Mouse (Mus musculus): ENCODE results near the gene Gpatch4. TPM values are rescaled to one million over a fixed set of nuclear protein-coding genes. Genes with fewer than 3 reads are reported as not detected.

Gpatch4 gene
- polyA plus RNA-seq, 1 experiment from 2014 or later, result 47.0 TPM

GRCm38 (mm10) chr3:88085459-88085858 is 42.6 kb downstream of the Gpatch4 start:
- no peak for DNase-seq (ENCODE audit: low spot score)
- Histone ChIP-seq H3K4me1 (peaks cover 19% of the 10 kb centered on the region), H3K27me3 (ENCODE audit: low read depth, poor library complexity, severe bottlenecking) (no peaks in the 10 kb centered on the region), H3K4me3 (no peak overlapping the region), H3K27ac (replicated peaks) (no peak overlapping the region), H3K36me3 (peaks cover 62% of the 10 kb centered on the region), H3K9me3 (replicated peaks) (no peaks in the 10 kb centered on the region)
- 88% methylated on average over 2 of the region's 9 CpGs for WGBS

GRCm38 (mm10) chr3:88087688-88088087 is 44.8 kb downstream of the Gpatch4 start:
- 69% methylated on average over 1 of the region's 1 CpGs for WGBS
- H3K27me3 ChIP-seq (ENCODE audit: low read depth, poor library complexity, severe bottlenecking), result no peaks in the 10 kb centered on the region
- peaks cover 7% of the 10 kb centered on the region for H3K4me1 ChIP-seq
- H3K36me3 ChIP-seq, result peaks cover 85% of the 10 kb centered on the region
- H3K4me3 ChIP-seq, result no peak overlapping the region
- no peak for DNase-seq (ENCODE audit: low spot score)
- no peak overlapping the region for H3K27ac ChIP-seq (replicated peaks)
- H3K9me3 ChIP-seq (replicated peaks), result no peaks in the 10 kb centered on the region

GRCm38 (mm10) chr3:88090106-88090505 is 47.2 kb downstream of the Gpatch4 start:
- Histone ChIP-seq H3K36me3 (peaks cover 93% of the 10 kb centered on the region), H3K4me3 (no peak overlapping the region), H3K4me1 (no peaks in the 10 kb centered on the region), H3K27ac (replicated peaks) (no peak overlapping the region), H3K27me3 (ENCODE audit: low read depth, poor library complexity, severe bottlenecking) (no peaks in the 10 kb centered on the region), H3K9me3 (replicated peaks) (no peaks in the 10 kb centered on the region)
- DNase-seq (ENCODE audit: low spot score), result no peak
- WGBS, result 94% methylated on average over 7 of the region's 7 CpGs

- Histone ChIP-seq H3K9me3 (replicated peaks) (no peaks in the 10 kb centered on the region), H3K27me3 (ENCODE audit: low read depth, poor library complexity, severe bottlenecking) (no peaks in the 10 kb centered on the region), H3K36me3 (peaks cover 93% of the 10 kb centered on the region), H3K27ac (replicated peaks) (no peak overlapping the region), H3K4me3 (no peak overlapping the region), H3K4me1 (no peaks in the 10 kb centered on the region)
- no peak for DNase-seq (ENCODE audit: low spot score)
- 93% methylated on average over 6 of the region's 6 CpGs for WGBS
Measured at GRCm38 (mm10) chr3:88090616-88091015, 47.7 kb downstream of the Gpatch4 start.

GRCm38 (mm10) chr3:88094126-88094525 is 51.2 kb downstream of the Gpatch4 start:
- 95% methylated on average over 5 of the region's 5 CpGs for WGBS
- peaks cover 96% of the 10 kb centered on the region for H3K36me3 ChIP-seq
- DNase-seq (ENCODE audit: low spot score), result no peak
- H3K4me1 ChIP-seq, result no peaks in the 10 kb centered on the region
- H3K4me3 ChIP-seq, result no peak overlapping the region
- no peaks in the 10 kb centered on the region for H3K27me3 ChIP-seq (ENCODE audit: low read depth, poor library complexity, severe bottlenecking)
- H3K27ac ChIP-seq (replicated peaks), result no peak overlapping the region
- no peaks in the 10 kb centered on the region for H3K9me3 ChIP-seq (replicated peaks)

- WGBS, result 88% methylated on average over 6 of the region's 6 CpGs
- peaks cover 93% of the 10 kb centered on the region for H3K36me3 ChIP-seq
Measured at GRCm38 (mm10) chr3:88097666-88098065, 54.8 kb downstream of the Gpatch4 start.

GRCm38 (mm10) chr3:88100251-88100650 is 57.3 kb downstream of the Gpatch4 start:
- Histone ChIP-seq H3K9me3 (replicated peaks) (no peaks in the 10 kb centered on the region), H3K36me3 (peaks cover 93% of the 10 kb centered on the region), H3K27me3 (ENCODE audit: low read depth, poor library complexity, severe bottlenecking) (no peaks in the 10 kb centered on the region), H3K27ac (replicated peaks) (no peak overlapping the region), H3K4me3 (no peak overlapping the region), H3K4me1 (no peaks in the 10 kb centered on the region)
- DNase-seq (ENCODE audit: low spot score), result no peak
- 97% methylated on average over 3 of the region's 3 CpGs for WGBS

More at GRCm38 (mm10) chr3:88097666-88098065, 54.8 kb downstream of the Gpatch4 start:
- Histone ChIP-seq H3K27ac (replicated peaks) (no peak overlapping the region), H3K4me1 (no peaks in the 10 kb centered on the region), H3K9me3 (replicated peaks) (no peaks in the 10 kb centered on the region), H3K27me3 (ENCODE audit: low read depth, poor library complexity, severe bottlenecking) (no peaks in the 10 kb centered on the region), H3K4me3 (no peak overlapping the region)
- no peak for DNase-seq (ENCODE audit: low spot score)

GRCm38 (mm10) chr3:88101736-88102135 is 58.8 kb downstream of the Gpatch4 start:
- no peak overlapping the region for H3K4me3 ChIP-seq
- DNase-seq (ENCODE audit: low spot score), result no peak
- H3K27ac ChIP-seq (replicated peaks), result no peak overlapping the region
- no peaks in the 10 kb centered on the region for H3K9me3 ChIP-seq (replicated peaks)
- H3K36me3 ChIP-seq, result peaks cover 97% of the 10 kb centered on the region
- no peaks in the 10 kb centered on the region for H3K4me1 ChIP-seq
- WGBS, result 93% methylated on average over 7 of the region's 7 CpGs
- no peaks in the 10 kb centered on the region for H3K27me3 ChIP-seq (ENCODE audit: low read depth, poor library complexity, severe bottlenecking)

- DNase-seq (ENCODE audit: low spot score), result no peak
- 93% methylated on average over 6 of the region's 6 CpGs for WGBS
- no peaks in the 10 kb centered on the region for H3K9me3 ChIP-seq (replicated peaks)
- H3K4me3 ChIP-seq, result no peak overlapping the region
- peaks cover 97% of the 10 kb centered on the region for H3K36me3 ChIP-seq
- no peak overlapping the region for H3K27ac ChIP-seq (replicated peaks)
- no peaks in the 10 kb centered on the region for H3K4me1 ChIP-seq
- H3K27me3 ChIP-seq (ENCODE audit: low read depth, poor library complexity, severe bottlenecking), result no peaks in the 10 kb centered on the region
Measured at GRCm38 (mm10) chr3:88102196-88102595, 59.3 kb downstream of the Gpatch4 start.

GRCm38 (mm10) chr3:88102611-88103010 is 59.7 kb downstream of the Gpatch4 start:
- no peak for DNase-seq (ENCODE audit: low spot score)
- WGBS, result 83% methylated on average over 6 of the region's 6 CpGs
- Histone ChIP-seq H3K27ac (replicated peaks) (no peak overlapping the region), H3K27me3 (ENCODE audit: low read depth, poor library complexity, severe bottlenecking) (no peaks in the 10 kb centered on the region), H3K4me3 (no peak overlapping the region), H3K9me3 (replicated peaks) (no peaks in the 10 kb centered on the region), H3K36me3 (peaks cover 97% of the 10 kb centered on the region), H3K4me1 (no peaks in the 10 kb centered on the region)

Other genes with a start within 250 kb of the Gpatch4 start
- 4.9 and 5.1 TPM in 2 replicates for gene Ntrk1, start 247.9 kb upstream of the Gpatch4 start, polyA plus RNA-seq (2016; fragmentation: Nextera tagmentation; extraction: Ambion mirVana)
- gene Insrr, start 246.2 kb upstream of the Gpatch4 start, polyA plus RNA-seq (2016; fragmentation: Nextera tagmentation; extraction: Ambion mirVana), result 0.78 and 0.89 TPM in 2 replicates
- 12.3 and 14.7 TPM in 2 replicates for gene Pear1, start 218.8 kb upstream of the Gpatch4 start, polyA plus RNA-seq (2016; fragmentation: Nextera tagmentation; extraction: Ambion mirVana)
- gene Sh2d2a, start 196.4 kb upstream of the Gpatch4 start, polyA plus RNA-seq (2016; fragmentation: Nextera tagmentation; extraction: Ambion mirVana), result 0.06 and 0.11 TPM in 2 replicates
- gene Prcc, start 157.5 kb upstream of the Gpatch4 start, polyA plus RNA-seq (2016; fragmentation: Nextera tagmentation; extraction: Ambion mirVana), result 18.6 and 19.1 TPM in 2 replicates
- gene Hdgf, start 136.8 kb upstream of the Gpatch4 start, polyA plus RNA-seq (2016; fragmentation: Nextera tagmentation; extraction: Ambion mirVana), result 176 and 213 TPM in 2 replicates
- 78.3 and 81.6 TPM in 2 replicates for gene Mrpl24, start 123.6 kb upstream of the Gpatch4 start, polyA plus RNA-seq (2016; fragmentation: Nextera tagmentation; extraction: Ambion mirVana)
- 81.6 and 81.9 TPM in 2 replicates for gene Isg20l2, start 112.8 kb upstream of the Gpatch4 start, polyA plus RNA-seq (2016; fragmentation: Nextera tagmentation; extraction: Ambion mirVana)
- 18.6 and 21.6 TPM in 2 replicates for gene Rrnad1, start 112.4 kb upstream of the Gpatch4 start, polyA plus RNA-seq (2016; fragmentation: Nextera tagmentation; extraction: Ambion mirVana)
- 562 and 684 TPM in 2 replicates for gene Crabp2, start 94.4 kb upstream of the Gpatch4 start, polyA plus RNA-seq (2016; fragmentation: Nextera tagmentation; extraction: Ambion mirVana)
- gene Nes, start 72.0 kb upstream of the Gpatch4 start, polyA plus RNA-seq (2016; fragmentation: Nextera tagmentation; extraction: Ambion mirVana), result 125 and 158 TPM in 2 replicates
- 0.41 and 0.86 TPM in 2 replicates for gene Bcan, start 42.9 kb upstream of the Gpatch4 start, polyA plus RNA-seq (2016; fragmentation: Nextera tagmentation; extraction: Ambion mirVana)
- gene Hapln2, start 15.5 kb upstream of the Gpatch4 start, polyA plus RNA-seq (2016; fragmentation: Nextera tagmentation; extraction: Ambion mirVana), result 0.10 TPM in 1 of 2 replicates, not detected in the other
- 126 and 138 TPM in 2 replicates for gene Naxe, start 15.4 kb downstream of the Gpatch4 start, polyA plus RNA-seq (2016; fragmentation: Nextera tagmentation; extraction: Ambion mirVana)
- not detected in 2 replicates for gene Ttc24, start 35.2 kb downstream of the Gpatch4 start, polyA plus RNA-seq (2016; fragmentation: Nextera tagmentation; extraction: Ambion mirVana)
- 22.6 and 24.6 TPM in 2 replicates for gene Iqgap3, start 38.9 kb downstream of the Gpatch4 start, polyA plus RNA-seq (2016; fragmentation: Nextera tagmentation; extraction: Ambion mirVana)
- 8.2 and 11.0 TPM in 2 replicates for gene Mef2d, start 99.3 kb downstream of the Gpatch4 start, polyA plus RNA-seq (2016; fragmentation: Nextera tagmentation; extraction: Ambion mirVana)
- not detected in 2 replicates for gene Rhbg, start 211.6 kb downstream of the Gpatch4 start, polyA plus RNA-seq (2016; fragmentation: Nextera tagmentation; extraction: Ambion mirVana)
- gene Gm38392, start 244.1 kb downstream of the Gpatch4 start, polyA plus RNA-seq (2016; fragmentation: Nextera tagmentation; extraction: Ambion mirVana), result 0.14 TPM in 1 of 2 replicates, not detected in the other